Mouse (Mus musculus): ENCODE results near the gene Myoz1.

DNA sequence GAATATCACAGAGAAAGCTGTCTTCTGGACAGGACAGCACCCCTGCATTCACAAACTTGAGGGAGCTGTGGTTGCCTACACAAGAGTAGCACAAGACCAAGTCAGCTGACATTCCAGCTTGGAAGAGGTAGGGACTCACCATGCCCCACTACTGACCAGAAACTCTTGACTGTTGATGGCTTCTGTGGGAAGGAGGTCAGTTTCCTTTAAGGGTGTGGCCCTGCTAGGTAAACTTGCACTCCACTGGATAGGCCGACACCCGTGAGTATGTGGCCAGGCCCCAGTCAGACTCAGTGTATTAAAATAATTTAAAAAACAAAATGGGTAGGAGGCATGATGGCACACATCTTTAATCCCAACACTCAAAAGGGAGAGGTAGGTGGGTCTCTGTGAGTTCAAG is 20.8 kb downstream of the Myoz1 start:
- no peak for TF ChIP-seq CTCF (IDR thresholded peaks at IDR 0.05; ENCODE audit: low read depth)
- no peak for TF ChIP-seq EP300 (IDR thresholded peaks at IDR 0.05; ENCODE audit: low read depth)
